24 mouse cellular contexts compared by ENCODE assay signal in genomic region chr17:63738206-63738605, GRCm38 (mm10).
"Had no signal": no experiment of that assay in that cellular context is flagged by ENCODE, and none has a peak within 500 bp of the region (broad histone marks: within the 10 kb centered on the region; RNA-seq: fewer than 3 reads in every experiment).

No protein-coding gene starts in this region.

- H3K27me3 ChIP-seq: heart, embryonic 13.5 days; heart, embryonic 15.5 days; hindbrain, embryonic 12.5 days; intestine, embryonic 15.5 days; limb, embryonic 12.5 days; liver, embryonic 13.5 days; liver, embryonic 15.5 days had no signal

- H3K4me1 ChIP-seq: heart, embryonic 13.5 days; heart, embryonic 15.5 days; hindbrain, embryonic 10.5 days; hindbrain, embryonic 12.5 days; intestine, embryonic 15.5 days; limb, embryonic 10.5 days; limb, embryonic 12.5 days; liver, embryonic 13.5 days; liver, embryonic 15.5 days had no signal

- H3K36me3 ChIP-seq: heart, embryonic 13.5 days; heart, embryonic 15.5 days; hindbrain, embryonic 10.5 days; hindbrain, embryonic 12.5 days; intestine, embryonic 15.5 days; limb, embryonic 10.5 days; limb, embryonic 12.5 days; liver, embryonic 13.5 days; liver, embryonic 15.5 days had no signal

- H3K4me3 ChIP-seq: heart, embryonic 13.5 days; heart, embryonic 15.5 days; hindbrain, embryonic 10.5 days; hindbrain, embryonic 12.5 days; intestine, embryonic 15.5 days; layer of hippocampus, adult 2 months; left cerebral cortex, adult 2 months; limb, embryonic 10.5 days; limb, embryonic 12.5 days; liver, embryonic 13.5 days; liver, embryonic 15.5 days had no signal

- H3K4me2 ChIP-seq: heart, embryonic 11.5 days; heart, embryonic 13.5 days; heart, embryonic 15.5 days; hindbrain, embryonic 12.5 days; hindbrain, embryonic 14.5 days; intestine, embryonic 15.5 days; limb, embryonic 12.5 days; liver, embryonic 11.5 days; liver, embryonic 13.5 days; liver, embryonic 15.5 days had no signal

- H3K27ac ChIP-seq: heart, embryonic 13.5 days; heart, embryonic 15.5 days; hindbrain, embryonic 10.5 days; hindbrain, embryonic 12.5 days; hindbrain, embryonic 14.5 days; intestine, embryonic 15.5 days; layer of hippocampus, adult 2 months; left cerebral cortex, adult 2 months; limb, embryonic 10.5 days; limb, embryonic 12.5 days; liver, embryonic 13.5 days; liver, embryonic 15.5 days had no signal

- DNase-seq: gastrocnemius, postnatal 25 days; heart, adult 18-20 months; heart, postnatal 14 days; heart, postnatal 4 days; kidney, adult 18-20 months; kidney, adult 8-10 months; kidney, postnatal 10 days; kidney, postnatal 25 days; kidney, postnatal 4 days; liver; liver, embryonic 13.5 days had no signal
